Mouse (Mus musculus): ENCODE data around the gene Klhl22. TPM values are rescaled to one million over a fixed set of nuclear protein-coding genes. Genes with fewer than 3 reads are reported as not detected.

Gene Klhl22
- total RNA-seq, 1 experiment from 2014 or later = 16.0 TPM

DNA sequence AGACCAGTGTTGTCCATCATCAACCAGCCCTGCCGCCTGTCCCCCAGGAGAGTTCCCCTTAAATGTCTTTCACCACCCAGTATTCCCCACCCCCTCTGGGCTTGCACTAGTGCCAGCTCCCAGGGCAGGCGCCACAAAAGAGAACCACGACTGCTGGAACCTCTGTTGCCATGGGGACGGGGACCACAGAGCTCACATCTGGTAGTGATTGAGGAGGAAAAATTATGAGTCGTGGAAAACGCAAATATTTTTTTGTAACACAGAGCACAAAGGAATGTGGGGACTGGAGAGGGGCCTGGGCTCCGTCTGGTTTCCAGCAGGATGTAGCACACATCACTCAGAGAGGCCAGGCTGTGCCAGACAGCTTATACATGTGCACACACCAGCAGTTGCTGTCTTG lies 50.3 kb downstream of the Klhl22 start:
- no peak for ATAC-seq (replicated peaks in 1 of 2; ENCODE audit: insufficient read depth in 1 of 2, low FRiP score in 2 of 2, low TSS enrichment in 1 of 2, low read depth in 1 of 2, poor library complexity in 2 of 2, severe bottlenecking in 2 of 2)

- no peak; a peak in 1 of 4 replicates for ATAC-seq (replicated peaks in 1 of 2; ENCODE audit: insufficient read depth in 1 of 2, low FRiP score in 2 of 2, low TSS enrichment in 1 of 2, low read depth in 1 of 2, poor library complexity in 2 of 2, severe bottlenecking in 2 of 2)
Observed at GRCm38 (mm10) chr16:17812120-17812519, 52.7 kb downstream of the Klhl22 start.

DNA sequence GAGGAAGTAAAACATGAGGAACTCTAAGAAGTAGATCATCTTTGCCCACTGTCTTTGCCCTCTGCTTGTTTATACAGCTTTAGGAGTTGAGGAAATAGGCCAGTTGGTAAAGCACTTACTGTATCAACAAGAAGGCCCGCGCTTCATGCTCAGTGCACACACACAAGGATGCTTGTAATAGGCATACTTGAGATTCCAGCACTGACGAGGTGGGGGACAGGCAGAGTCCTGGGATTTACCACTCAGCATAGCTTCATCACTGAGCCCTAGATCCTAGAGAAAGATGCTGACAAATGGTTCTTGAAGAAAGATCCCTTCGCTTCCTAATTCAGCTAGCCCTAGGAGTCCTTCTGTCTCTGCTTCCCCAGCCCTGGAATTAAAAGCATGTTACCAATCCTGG lies 53.8 kb downstream of the Klhl22 start:
- ATAC-seq (replicated peaks in 1 of 2; ENCODE audit: insufficient read depth in 1 of 2, low FRiP score in 2 of 2, low TSS enrichment in 1 of 2, low read depth in 1 of 2, poor library complexity in 2 of 2, severe bottlenecking in 2 of 2) = no peak

GRCm38 (mm10) chr16:17815411-17816402 lies 56.3 kb downstream of the Klhl22 start:
- peak; percentile 89 to 90 for ATAC-seq (replicated peaks in 1 of 2; ENCODE audit: insufficient read depth in 1 of 2, low FRiP score in 2 of 2, low TSS enrichment in 1 of 2, low read depth in 1 of 2, poor library complexity in 2 of 2, severe bottlenecking in 2 of 2)

- no peak for ATAC-seq (replicated peaks in 1 of 2; ENCODE audit: insufficient read depth in 1 of 2, low FRiP score in 2 of 2, low TSS enrichment in 1 of 2, low read depth in 1 of 2, poor library complexity in 2 of 2, severe bottlenecking in 2 of 2)
Observed at GRCm38 (mm10) chr16:17816528-17816927, 57.1 kb downstream of the Klhl22 start.

GRCm38 (mm10) chr16:17826500-17826899 lies 67.1 kb downstream of the Klhl22 start:
- no peak for ATAC-seq (replicated peaks in 1 of 2; ENCODE audit: insufficient read depth in 1 of 2, low FRiP score in 2 of 2, low TSS enrichment in 1 of 2, low read depth in 1 of 2, poor library complexity in 2 of 2, severe bottlenecking in 2 of 2)

GRCm38 (mm10) chr16:17828229-17828628 lies 68.8 kb downstream of the Klhl22 start:
- ATAC-seq (replicated peaks in 1 of 2; ENCODE audit: insufficient read depth in 1 of 2, low FRiP score in 2 of 2, low TSS enrichment in 1 of 2, low read depth in 1 of 2, poor library complexity in 2 of 2, severe bottlenecking in 2 of 2) = no peak

DNA sequence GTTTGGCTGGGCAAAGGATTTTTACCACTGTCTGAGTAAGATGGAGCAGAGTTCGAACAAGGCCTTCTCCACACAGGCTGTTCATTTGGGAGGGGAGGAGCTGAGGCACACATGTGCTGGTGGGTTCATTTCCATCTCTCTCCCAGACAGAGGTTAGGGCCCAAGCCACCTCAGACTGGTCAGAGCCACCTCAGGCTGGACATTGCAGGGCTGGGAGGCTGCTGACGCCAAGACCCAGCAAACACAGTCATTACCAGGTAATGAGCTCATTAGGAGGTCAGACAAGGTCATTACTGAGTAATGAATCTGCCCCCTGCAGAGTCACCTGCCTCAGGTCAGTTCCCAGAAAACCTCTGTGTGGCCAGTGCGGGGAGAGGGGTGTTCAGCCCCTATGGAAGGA lies 69.4 kb downstream of the Klhl22 start:
- ATAC-seq (replicated peaks in 1 of 2; ENCODE audit: insufficient read depth in 1 of 2, low FRiP score in 2 of 2, low TSS enrichment in 1 of 2, low read depth in 1 of 2, poor library complexity in 2 of 2, severe bottlenecking in 2 of 2) = no peak

DNA sequence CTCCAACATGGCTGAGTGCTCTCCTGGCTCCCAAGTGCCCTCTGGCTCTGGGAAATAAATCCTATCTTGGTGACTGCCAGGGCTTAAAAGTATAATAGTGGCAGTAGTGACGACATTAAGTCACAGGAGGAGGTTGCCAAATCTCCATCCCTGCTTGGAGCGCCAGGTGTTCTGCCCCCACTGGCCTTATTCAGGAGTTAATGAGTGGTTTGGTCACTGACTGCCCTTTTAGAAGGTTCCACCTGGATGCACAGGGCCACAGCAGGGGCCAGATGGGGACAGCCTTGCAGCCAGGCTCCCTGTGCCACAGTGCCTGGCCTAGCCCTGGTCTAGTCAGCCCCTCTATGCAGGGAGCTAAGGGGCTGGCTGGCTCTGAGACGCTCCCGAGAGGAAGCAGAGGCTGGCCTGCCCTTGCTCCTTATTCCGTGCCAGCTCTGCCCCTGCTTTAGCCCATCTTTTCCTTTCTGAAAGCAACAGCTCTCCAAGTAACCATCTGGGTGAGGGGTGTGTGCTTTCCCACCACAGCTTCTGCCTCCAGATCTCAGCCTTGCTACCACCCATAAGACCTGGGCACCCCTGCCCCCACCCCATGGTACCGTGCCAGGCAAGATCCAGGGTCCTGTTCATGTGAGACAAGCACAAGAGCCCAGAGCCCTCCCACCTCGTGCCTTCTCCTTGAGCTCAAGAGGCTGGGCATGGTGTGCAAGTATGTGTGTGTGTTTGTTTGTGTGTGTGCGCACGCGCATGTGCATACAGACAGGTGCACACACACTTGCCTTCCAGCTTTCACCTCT lies 71.2 kb downstream of the Klhl22 start:
- no peak for ATAC-seq (replicated peaks in 1 of 2; ENCODE audit: insufficient read depth in 1 of 2, low FRiP score in 2 of 2, low TSS enrichment in 1 of 2, low read depth in 1 of 2, poor library complexity in 2 of 2, severe bottlenecking in 2 of 2)

GRCm38 (mm10) chr16:17831781-17832180 lies 72.4 kb downstream of the Klhl22 start:
- 0 out of 4 replicates have a peak, but pooled peaks of 1 of the 2 experiments have one; percentile 29 for ATAC-seq (replicated peaks in 1 of 2; ENCODE audit: insufficient read depth in 1 of 2, low FRiP score in 2 of 2, low TSS enrichment in 1 of 2, low read depth in 1 of 2, poor library complexity in 2 of 2, severe bottlenecking in 2 of 2)

GRCm38 (mm10) chr16:17832821-17833220 lies 73.4 kb downstream of the Klhl22 start, which contains the start of gene B830017H08Rik:
TSS of gene B830017H08Rik (plus strand) at chr16:17833121.
- no peak for ATAC-seq (replicated peaks in 1 of 2; ENCODE audit: insufficient read depth in 1 of 2, low FRiP score in 2 of 2, low TSS enrichment in 1 of 2, low read depth in 1 of 2, poor library complexity in 2 of 2, severe bottlenecking in 2 of 2)

DNA sequence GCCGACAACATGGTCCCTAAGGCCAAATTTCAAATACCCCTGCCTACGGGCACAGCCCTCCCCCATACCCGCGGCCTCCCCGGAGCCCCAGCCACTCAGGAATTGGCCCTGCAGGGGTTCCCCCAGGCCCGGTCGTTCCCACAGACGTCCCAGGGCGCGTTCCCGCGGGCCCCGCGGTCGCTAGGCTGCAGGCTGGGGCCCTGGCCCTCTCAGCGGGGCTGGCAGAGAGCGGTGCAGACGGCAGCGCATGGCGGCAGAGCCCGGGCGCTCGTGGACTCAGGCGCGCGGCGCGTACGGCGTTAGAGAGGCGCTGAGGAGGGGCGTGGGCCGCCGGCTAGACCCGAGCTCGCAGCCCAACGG lies 73.9 kb downstream of the Klhl22 start:
- no peak for ATAC-seq (replicated peaks in 1 of 2; ENCODE audit: insufficient read depth in 1 of 2, low FRiP score in 2 of 2, low TSS enrichment in 1 of 2, low read depth in 1 of 2, poor library complexity in 2 of 2, severe bottlenecking in 2 of 2)

DNA sequence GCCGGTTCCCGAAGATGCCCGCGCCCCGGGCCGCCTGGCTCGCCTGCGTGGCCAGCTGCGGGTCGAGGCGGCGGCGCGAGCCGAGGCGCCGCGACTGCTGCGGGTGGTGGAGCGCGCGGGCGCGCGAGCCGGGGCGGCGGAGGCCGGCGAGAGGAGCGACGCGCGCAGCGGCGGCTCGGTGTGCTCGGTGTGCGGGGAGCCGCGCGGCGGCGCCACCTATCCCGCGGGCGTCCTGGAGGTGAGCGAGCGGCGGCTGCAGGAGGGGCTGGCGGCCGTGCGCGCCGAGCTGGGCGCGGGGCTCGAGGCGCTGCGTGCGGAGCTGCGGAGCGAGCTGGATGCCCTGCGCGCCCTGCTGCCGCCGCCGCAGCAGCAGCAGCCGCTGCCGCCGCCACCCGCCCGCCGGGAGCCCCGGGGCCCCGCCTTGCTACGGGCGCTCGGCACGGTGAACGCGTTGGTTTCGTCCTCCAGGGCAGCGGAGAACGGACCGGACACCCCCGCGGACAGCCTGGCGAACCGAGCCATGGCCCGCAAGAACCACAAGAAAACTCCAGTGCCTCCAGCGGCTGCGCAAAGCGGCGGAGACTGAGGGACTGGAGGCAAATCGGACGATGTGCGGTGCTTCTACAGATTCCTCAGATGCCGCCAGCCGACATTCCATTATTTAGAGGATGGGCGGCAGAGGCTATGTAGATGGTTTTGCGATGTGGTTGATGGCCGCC lies 74.4 kb downstream of the Klhl22 start:
- no peak for ATAC-seq (replicated peaks in 1 of 2; ENCODE audit: insufficient read depth in 1 of 2, low FRiP score in 2 of 2, low TSS enrichment in 1 of 2, low read depth in 1 of 2, poor library complexity in 2 of 2, severe bottlenecking in 2 of 2)

GRCm38 (mm10) chr16:17834543-17834942 lies 75.1 kb downstream of the Klhl22 start:
- no peak for ATAC-seq (replicated peaks in 1 of 2; ENCODE audit: insufficient read depth in 1 of 2, low FRiP score in 2 of 2, low TSS enrichment in 1 of 2, low read depth in 1 of 2, poor library complexity in 2 of 2, severe bottlenecking in 2 of 2)

DNA sequence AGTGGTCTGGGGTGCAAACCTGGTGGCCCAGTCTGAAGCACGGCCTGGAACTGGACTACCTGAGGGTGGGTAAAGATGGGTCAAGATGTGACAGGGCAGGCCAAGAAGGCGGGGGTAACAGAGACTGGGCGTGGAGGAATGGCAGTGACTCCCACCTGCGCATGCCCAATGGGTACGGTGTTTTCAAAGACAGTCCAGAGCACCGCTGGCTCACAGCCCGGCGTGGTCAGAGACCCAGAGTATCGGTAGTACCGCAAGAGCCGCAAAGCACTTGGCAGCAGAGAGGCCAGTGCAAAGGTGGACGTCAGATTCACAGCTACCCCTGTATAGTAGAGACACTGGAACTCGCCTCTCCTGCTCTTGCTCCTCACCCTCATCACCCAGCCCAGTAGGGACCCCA lies 76.1 kb downstream of the Klhl22 start:
- no peak for ATAC-seq (replicated peaks in 1 of 2; ENCODE audit: insufficient read depth in 1 of 2, low FRiP score in 2 of 2, low TSS enrichment in 1 of 2, low read depth in 1 of 2, poor library complexity in 2 of 2, severe bottlenecking in 2 of 2)

GRCm38 (mm10) chr16:17838051-17838450 lies 78.6 kb downstream of the Klhl22 start, which contains the start of gene Car15:
TSS of gene Car15 (minus strand) at chr16:17838364.
- no peak for ATAC-seq (replicated peaks in 1 of 2; ENCODE audit: insufficient read depth in 1 of 2, low FRiP score in 2 of 2, low TSS enrichment in 1 of 2, low read depth in 1 of 2, poor library complexity in 2 of 2, severe bottlenecking in 2 of 2)

DNA sequence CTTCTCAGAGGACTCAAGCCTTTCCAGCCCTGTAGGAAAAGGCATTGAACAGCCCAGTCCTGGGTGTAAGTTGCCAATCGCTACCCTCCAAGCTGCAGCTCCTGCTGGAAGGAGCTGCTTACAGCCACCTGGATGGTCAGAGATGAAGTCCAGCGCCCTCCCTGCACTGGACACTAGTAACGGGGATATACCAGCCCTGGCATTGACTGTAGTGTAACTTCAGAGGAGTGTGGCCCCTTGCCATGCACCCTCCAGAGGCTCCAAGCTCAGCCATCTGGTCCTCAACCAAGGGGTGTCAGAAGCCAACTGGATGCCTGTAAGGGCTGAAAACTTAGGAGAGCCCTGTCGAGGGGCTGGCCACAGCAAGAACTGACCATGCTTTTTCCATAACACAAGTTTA lies 80.6 kb downstream of the Klhl22 start:
- no peak for ATAC-seq (replicated peaks in 1 of 2; ENCODE audit: insufficient read depth in 1 of 2, low FRiP score in 2 of 2, low TSS enrichment in 1 of 2, low read depth in 1 of 2, poor library complexity in 2 of 2, severe bottlenecking in 2 of 2)

Data from hematopoietic stem cell, adult 5-6 weeks (primary cell).